Mouse (Mus musculus) myocyte (in vitro differentiated cells): ENCODE measurements at regions not wholly inside any gene's neighbourhood (a gene's known extent, or its start where the extent isn't known, plus 50 kb on each side); places are given as distances from the start of the nearest gene placed in this dataset.

Source experiments
- CEBPB ChIP-seq: IDR thresholded peaks from 2 replicates; pipeline ENCODE4 v1.6.1; 2011; ENCODE audit warnings: mild to moderate bottlenecking, moderate library complexity; ENCODE audit not compliant: poor library complexity, insufficient read depth, severe bottlenecking
- MAX ChIP-seq: IDR thresholded peaks from one replicate; pipeline ENCODE4 v1.6.1; 2011; ENCODE audit warnings: low read depth, mild to moderate bottlenecking, control low read depth
- MYOD1 ChIP-seq, 3 experiments: IDR thresholded peaks; one replicate each; pipeline ENCODE4 v1.6.1; 2011; ENCODE audit warnings: control low read depth in 2 of 3, low read depth in 2 of 3, mild to moderate bottlenecking in 2 of 3, moderate library complexity in 1 of 3; ENCODE audit not compliant: insufficient read length in 2 of 3, control insufficient read depth in 1 of 3
- MYOG ChIP-seq, 3 experiments: IDR thresholded peaks; one replicate each; pipeline ENCODE4 v1.6.1; 2011; ENCODE audit warnings: control low read depth in 2 of 3, low read depth in 2 of 3, mild to moderate bottlenecking in 2 of 3; ENCODE audit not compliant: insufficient read length in 2 of 3, control insufficient read depth in 1 of 3, insufficient read depth in 1 of 3
- POLR2A ChIP-seq: IDR thresholded peaks from one replicate; pipeline ENCODE4 v1.6.1; 2011; ENCODE audit warnings: low read depth, mild to moderate bottlenecking, control low read depth, moderate library complexity; ENCODE audit not compliant: insufficient read length
- POLR2AphosphoS2 ChIP-seq: IDR thresholded peaks from one replicate; pipeline ENCODE4 v1.6.1; 2011; ENCODE audit warnings: low read depth, control low read depth; ENCODE audit not compliant: insufficient read length
- REST ChIP-seq: IDR thresholded peaks from one replicate; pipeline ENCODE4 v1.6.1; 2011; ENCODE audit warnings: mild to moderate bottlenecking, control low read depth, moderate library complexity; ENCODE audit not compliant: insufficient read depth, insufficient read length
- TCF12 ChIP-seq: IDR thresholded peaks from one replicate; pipeline ENCODE4 v1.6.1; 2011; ENCODE audit warnings: mild to moderate bottlenecking, control low read depth; ENCODE audit not compliant: poor library complexity, insufficient read depth, severe bottlenecking
- TCF3 ChIP-seq: IDR thresholded peaks from one replicate; pipeline ENCODE4 v1.6.1; 2011; ENCODE audit warnings: low read depth, control low read depth; ENCODE audit not compliant: insufficient read length
- USF1 ChIP-seq: IDR thresholded peaks from one replicate; pipeline ENCODE4 v1.6.1; 2011; ENCODE audit warnings: low read depth, mild to moderate bottlenecking, control low read depth, moderate library complexity

DNA sequence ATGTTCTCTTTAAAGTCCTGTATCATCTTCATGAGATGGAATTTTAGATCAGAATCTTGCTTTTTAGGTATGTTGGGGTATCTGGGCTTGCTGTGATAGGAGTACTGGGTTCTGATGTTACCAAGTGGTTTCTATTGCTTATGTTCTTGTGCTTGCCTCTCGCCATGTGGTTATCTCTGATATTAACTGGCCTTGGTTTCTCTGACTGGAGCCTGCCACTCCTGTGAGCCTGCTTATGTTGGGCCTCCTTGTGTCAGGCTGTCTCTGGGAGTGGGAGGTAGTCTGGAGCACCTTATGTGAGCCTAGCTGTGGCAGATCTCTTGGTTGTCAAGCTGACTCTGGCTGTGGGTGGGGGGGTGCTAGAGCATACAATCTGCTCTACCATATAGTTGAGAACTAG, 302.9 kb upstream of the Tusc1 start:
- TF ChIP-seq POLR2A (no peak), MYOD1 (IDR thresholded peaks at IDR 0.05; ENCODE audit: control insufficient read depth in 1 of 3, insufficient read length in 2 of 3, low read depth in 2 of 3) (no peak), MYOG (IDR thresholded peaks at IDR 0.05; ENCODE audit: control insufficient read depth in 1 of 3, insufficient read depth in 1 of 3, insufficient read length in 2 of 3, low read depth in 2 of 3) (no peak), POLR2AphosphoS2 (no peak), MAX (no peak), TCF12 (no peak), CEBPB (no peak), USF1 (no peak), TCF3 (no peak), REST (no peak)
